ENCODE assay signal across 9 mouse cellular contexts in genomic region chr12:112665445-112665844, GRCm38 (mm10). TPM values are rescaled to one million over a fixed set of nuclear protein-coding genes. Genes with fewer than 3 reads are reported as not detected.
DNase-seq lines count a peak whose midpoint lies in the region; ATAC-seq lines count a peak whose summit lies in the region.
"Had no signal": no experiment of that assay in that cellular context is flagged by ENCODE, and none has a peak within 500 bp of the region (broad histone marks: within the 10 kb centered on the region; RNA-seq: fewer than 3 reads in every experiment).

No protein-coding gene starts in this region.

- H3K9me3 ChIP-seq in forebrain, embryonic 12.5 days: no peaks in the 10 kb centered on the region
- H3K9me3 ChIP-seq in stomach, embryonic 15.5 days: no peaks in the 10 kb centered on the region

- H3K27me3 ChIP-seq in forebrain, embryonic 12.5 days: no peaks in the 10 kb centered on the region
- no peaks in the 10 kb centered on the region for H3K27me3 ChIP-seq in stomach, embryonic 15.5 days (replicated peaks)

- H3K27ac ChIP-seq in forebrain, embryonic 12.5 days: peak overlapping the region; percentile 92
- H3K27ac ChIP-seq in stomach, embryonic 15.5 days: peak overlapping the region; percentile 70

- H3K4me3 ChIP-seq in forebrain, embryonic 12.5 days (replicated peaks): no peak overlapping the region
- no peak overlapping the region for H3K4me3 ChIP-seq in stomach, embryonic 15.5 days (replicated peaks)
- H3K4me3 ChIP-seq: erythroblast, embryonic 14.5 days had no signal

- peak; percentile 82 for DNase-seq in layer of hippocampus, adult 11-12 months (ENCODE audit: low spot score)
- DNase-seq in layer of hippocampus, adult 9-10 months (ENCODE audit: low spot score): no peak
- peak; percentile 76 for DNase-seq in heart, postnatal 4 days
- DNase-seq in layer of hippocampus, adult 8-10 months (ENCODE audit: low spot score in 2 of 2): peak; percentile 68 to 80
- DNase-seq in lung, postnatal 4 days: peak; percentile 87 to 93
- no peak for DNase-seq in adipocyte (ENCODE audit: low spot score)

- peak overlapping the region; percentile 22 for H3K9ac ChIP-seq in forebrain, embryonic 12.5 days
- 0 out of 2 replicates have a peak overlapping the region, but pooled peaks have one; percentile 7 for H3K9ac ChIP-seq in stomach, embryonic 15.5 days

- ATAC-seq in forebrain, embryonic 12.5 days (ENCODE audit: low FRiP score): peak; percentile 25; the same call in 1 of the 2 replicates
- ATAC-seq in stomach, embryonic 15.5 days (ENCODE audit: insufficient read depth, low FRiP score, low read depth): no peak

- WGBS in forebrain, embryonic 12.5 days: 55% methylated on average over 18 of the region's 18 CpGs
- WGBS in stomach, embryonic 15.5 days: 38% methylated on average over 18 of the region's 18 CpGs

- peaks cover 78% of the 10 kb centered on the region for H3K4me1 ChIP-seq in forebrain, embryonic 12.5 days
- H3K4me1 ChIP-seq in stomach, embryonic 15.5 days: peaks cover 99% of the 10 kb centered on the region

- peaks cover 91% of the 10 kb centered on the region for H3K36me3 ChIP-seq in forebrain, embryonic 12.5 days (replicated peaks)
- H3K36me3 ChIP-seq in stomach, embryonic 15.5 days: peaks cover 50% of the 10 kb centered on the region

- H3K4me2 ChIP-seq in forebrain, embryonic 12.5 days: peak overlapping the region; percentile 24; the same call in 1 of the 2 replicates
- H3K4me2 ChIP-seq in stomach, embryonic 15.5 days: no peak overlapping the region

RNA-seq across cellular contexts. Expression of gene Akt1, which starts 9.2 kb away (rescaled TPM):
- 47.0 and 71.6 TPM in 2 replicates for polyA plus RNA-seq in forebrain, embryonic 12.5 days (2016; fragmentation: Nextera tagmentation; extraction: Ambion mirVana)
- 100 to 1,000 TPM; 352 to 392 TPM for total RNA-seq in heart, postnatal 4 days (2021)
- 100 to 1,000 TPM; 153 to 162 (median 161) TPM for total RNA-seq in layer of hippocampus, adult 8-10 months (2022)
- polyA plus RNA-seq in stomach, embryonic 15.5 days (2015; fragmentation: Nextera tagmentation; extraction: Ambion mirVana): 161 and 170 TPM in 2 replicates

RNA-seq across cellular contexts. Expression of gene Zbtb42, which starts 13.2 kb away (rescaled TPM):
- 4.6 and 5.1 TPM in 2 replicates for polyA plus RNA-seq in forebrain, embryonic 12.5 days (2016; fragmentation: Nextera tagmentation; extraction: Ambion mirVana)
- 10 to 100 TPM in 1 of 2 experiments, 1 to 10 TPM in 1; 10.0 to 10.1 TPM for total RNA-seq in heart, postnatal 4 days (2021)
- total RNA-seq in layer of hippocampus, adult 8-10 months (2022): 1 to 10 TPM in 3 of 4 experiments, under 1 TPM in 1; 0.98 to 2.2 (median 1.1) TPM
- polyA plus RNA-seq in stomach, embryonic 15.5 days (2015; fragmentation: Nextera tagmentation; extraction: Ambion mirVana): 9.3 and 10.8 TPM in 2 replicates

RNA-seq across cellular contexts. Expression of gene Siva1, which starts 21.0 kb away (rescaled TPM):
- polyA plus RNA-seq in forebrain, embryonic 12.5 days (2016; fragmentation: Nextera tagmentation; extraction: Ambion mirVana): 151 and 173 TPM in 2 replicates
- total RNA-seq in heart, postnatal 4 days (2021): 10 to 100 TPM; 39.9 to 43.2 TPM
- 10 to 100 TPM; 20.8 to 23.5 (median 22.1) TPM for total RNA-seq in layer of hippocampus, adult 8-10 months (2022)
- polyA plus RNA-seq in stomach, embryonic 15.5 days (2015; fragmentation: Nextera tagmentation; extraction: Ambion mirVana): 198 and 214 TPM in 2 replicates

RNA-seq across cellular contexts. Expression of gene Adssl1, which starts 45.6 kb away (rescaled TPM):
- 2.0 and 2.8 TPM in 2 replicates for polyA plus RNA-seq in forebrain, embryonic 12.5 days (2016; fragmentation: Nextera tagmentation; extraction: Ambion mirVana)
- 100 to 1,000 TPM; 135 to 137 TPM for total RNA-seq in heart, postnatal 4 days (2021)
- total RNA-seq in layer of hippocampus, adult 8-10 months (2022): 10 to 100 TPM in 3 of 4 experiments, 1 to 10 TPM in 1; 9.6 to 30.4 (median 20.8) TPM
- polyA plus RNA-seq in stomach, embryonic 15.5 days (2015; fragmentation: Nextera tagmentation; extraction: Ambion mirVana): 4.3 and 4.4 TPM in 2 replicates

RNA-seq across cellular contexts. Expression of gene Cep170b, which starts 54.8 kb away (rescaled TPM):
- 14.4 and 16.3 TPM in 2 replicates for polyA plus RNA-seq in forebrain, embryonic 12.5 days (2016; fragmentation: Nextera tagmentation; extraction: Ambion mirVana)
- total RNA-seq in heart, postnatal 4 days (2021): 10 to 100 TPM; 13.1 to 14.1 TPM
- total RNA-seq in layer of hippocampus, adult 8-10 months (2022): 100 to 1,000 TPM; 190 to 216 (median 203) TPM
- polyA plus RNA-seq in stomach, embryonic 15.5 days (2015; fragmentation: Nextera tagmentation; extraction: Ambion mirVana): 24.3 and 24.6 TPM in 2 replicates

Comparison
In these comparisons a context has a peak if more than half of its experiments do, and no peak if none do; other contexts are left out.
1. DNase-seq: peak in layer of hippocampus, adult 11-12 months (single experiment), heart, postnatal 4 days (single experiment), layer of hippocampus, adult 8-10 months (2 of 2) and lung, postnatal 4 days (2 of 2); none in layer of hippocampus, adult 9-10 months (single experiment) and adipocyte (single experiment).